In genomic region chr2:121444178-121444577, GRCm38 (mm10) we compare ENCODE assay signal across 11 mouse cellular contexts. TPM values are rescaled to one million over a fixed set of nuclear protein-coding genes. Genes with fewer than 3 reads are reported as not detected.
DNase-seq lines count a peak whose midpoint lies in the region; ATAC-seq lines count a peak whose summit lies in the region.
"Had no signal": no experiment of that assay in that cellular context is flagged by ENCODE, and none has a peak within 500 bp of the region (broad histone marks: within the 10 kb centered on the region; RNA-seq: fewer than 3 reads in every experiment).

Ell3 (minus strand) TSS chr2:121444278.

- H3K27me3 ChIP-seq in kidney, embryonic 15.5 days, result no peaks in the 10 kb centered on the region
- peaks cover 9% of the 10 kb centered on the region; the same call in 1 of the 2 replicates for H3K27me3 ChIP-seq in embryonic facial prominence, embryonic 12.5 days
- peaks cover 11% of the 10 kb centered on the region; the same call in 1 of the 2 replicates for H3K27me3 ChIP-seq in forebrain, embryonic 15.5 days
- H3K27me3 ChIP-seq in liver, embryonic 13.5 days, result peaks cover 19% of the 10 kb centered on the region

- ATAC-seq in kidney, embryonic 15.5 days (replicated peaks; ENCODE audit: low FRiP score), result no peak
- ATAC-seq in embryonic facial prominence, embryonic 12.5 days (ENCODE audit: insufficient number of reproducible peaks, insufficient read depth, low FRiP score, low TSS enrichment), result no peak
- ATAC-seq in forebrain, embryonic 15.5 days (replicated peaks), result no peak
- no peak for ATAC-seq in liver, embryonic 13.5 days (ENCODE audit: low read depth)
- no peak for ATAC-seq in frontal cortex, adult (ENCODE audit: low TSS enrichment)

- peaks cover 27% of the 10 kb centered on the region for H3K4me1 ChIP-seq in kidney, embryonic 15.5 days
- H3K4me1 ChIP-seq in embryonic facial prominence, embryonic 12.5 days, result peaks cover 19% of the 10 kb centered on the region
- H3K4me1 ChIP-seq in forebrain, embryonic 15.5 days, result peaks cover 22% of the 10 kb centered on the region
- peaks cover 36% of the 10 kb centered on the region for H3K4me1 ChIP-seq in liver, embryonic 13.5 days (replicated peaks)

- peak within 1 kb of the TSS; percentile 97 for H3K4me2 ChIP-seq in kidney, embryonic 15.5 days
- peak within 1 kb of the TSS; percentile 86 for H3K4me2 ChIP-seq in embryonic facial prominence, embryonic 12.5 days (replicated peaks)
- H3K4me2 ChIP-seq in forebrain, embryonic 15.5 days (replicated peaks), result peak within 1 kb of the TSS; percentile 50; the same call in 1 of the 2 replicates
- H3K4me2 ChIP-seq in liver, embryonic 13.5 days, result peak within 1 kb of the TSS; percentile 86

- no peak for DNase-seq in kidney, adult 8-10 months
- DNase-seq in liver, embryonic 13.5 days, result no peak
- no peak for DNase-seq in cerebellum, postnatal 14 days
- DNase-seq in Muller cell, postnatal 12 days (ENCODE audit: inconsistent ontology term), result no peak
- DNase-seq: kidney, postnatal 14 days; lung, postnatal 36 days; thymus, postnatal 4 days had no signal

- peak within 1 kb of the TSS; percentile 61 for H3K4me3 ChIP-seq in kidney, embryonic 15.5 days (replicated peaks)
- H3K4me3 ChIP-seq in embryonic facial prominence, embryonic 12.5 days, result no peak within 1 kb of the TSS
- H3K4me3 ChIP-seq in forebrain, embryonic 15.5 days, result peak within 1 kb of the TSS; percentile 30
- peak within 1 kb of the TSS; percentile 60 for H3K4me3 ChIP-seq in liver, embryonic 13.5 days (replicated peaks)

- WGBS in kidney, embryonic 15.5 days, result 92% methylated on average over 1 of the region's 1 CpGs
- WGBS in embryonic facial prominence, embryonic 12.5 days, result 90% methylated on average over 1 of the region's 1 CpGs
- 86% methylated on average over 1 of the region's 1 CpGs for WGBS in forebrain, embryonic 15.5 days
- WGBS in liver, embryonic 13.5 days (ENCODE audit: insufficient replicate concordance), result 66% methylated on average over 1 of the region's 1 CpGs

- no peaks in the 10 kb centered on the region for H3K9me3 ChIP-seq in kidney, embryonic 15.5 days (replicated peaks)
- no peaks in the 10 kb centered on the region for H3K9me3 ChIP-seq in embryonic facial prominence, embryonic 12.5 days
- H3K9me3 ChIP-seq in forebrain, embryonic 15.5 days, result no peaks in the 10 kb centered on the region
- no peaks in the 10 kb centered on the region for H3K9me3 ChIP-seq in liver, embryonic 13.5 days (replicated peaks)

- H3K9ac ChIP-seq in kidney, embryonic 15.5 days, result peak within 1 kb of the TSS; percentile 53
- H3K9ac ChIP-seq in embryonic facial prominence, embryonic 12.5 days, result no peak within 1 kb of the TSS
- no peak within 1 kb of the TSS for H3K9ac ChIP-seq in forebrain, embryonic 15.5 days (replicated peaks)
- peak within 1 kb of the TSS; percentile 68; the same call in 1 of the 2 replicates for H3K9ac ChIP-seq in liver, embryonic 13.5 days

- H3K36me3 ChIP-seq in kidney, embryonic 15.5 days, result peaks cover 11% of the 10 kb centered on the region
- H3K36me3 ChIP-seq in embryonic facial prominence, embryonic 12.5 days, result peaks cover 7% of the 10 kb centered on the region
- H3K36me3 ChIP-seq in forebrain, embryonic 15.5 days, result peaks cover 10% of the 10 kb centered on the region
- H3K36me3 ChIP-seq in liver, embryonic 13.5 days, result no peaks in the 10 kb centered on the region

- no peak within 1 kb of the TSS for H3K27ac ChIP-seq in kidney, embryonic 15.5 days
- H3K27ac ChIP-seq in embryonic facial prominence, embryonic 12.5 days, result no peak within 1 kb of the TSS
- H3K27ac ChIP-seq in forebrain, embryonic 15.5 days (replicated peaks), result no peak within 1 kb of the TSS
- H3K27ac ChIP-seq in liver, embryonic 13.5 days, result no peak within 1 kb of the TSS

RNA-seq across cellular contexts. Expression of gene Ell3, which starts in this region (rescaled TPM):
- polyA plus RNA-seq in kidney, embryonic 15.5 days (2015; fragmentation: Nextera tagmentation; extraction: Ambion mirVana), result 11.2 and 12.9 TPM in 2 replicates
- 12.4 and 15.6 TPM in 2 replicates for polyA plus RNA-seq in embryonic facial prominence, embryonic 12.5 days (2016; fragmentation: Nextera tagmentation; extraction: Ambion mirVana)
- 1.8 and 1.9 TPM in 2 replicates for polyA plus RNA-seq in forebrain, embryonic 15.5 days (2015; fragmentation: Nextera tagmentation; extraction: Ambion mirVana)
- 1.6 and 2.0 TPM in 2 replicates for polyA plus RNA-seq in liver, embryonic 13.5 days (2015; fragmentation: Nextera tagmentation; extraction: Ambion mirVana)

Comparison
In these comparisons a context has a peak if more than half of its experiments do, and no peak if none do; other contexts are left out.
1. H3K9ac ChIP-seq: peak in kidney, embryonic 15.5 days (single experiment) and liver, embryonic 13.5 days (single experiment); none in embryonic facial prominence, embryonic 12.5 days (single experiment) and forebrain, embryonic 15.5 days (single experiment).
2. Peak in every context shown above with its lines, with median percentiles within 50 percentile points of each other: H3K4me2 ChIP-seq.